Mouse (Mus musculus) kidney, postnatal 10 days (tissue): ENCODE results near the gene Hoxc8.
A peak's percentile ranks its signal among the peaks of the same experiment; 100 is the strongest.

Experiments used
- DNase-seq: peaks from one replicate; pipeline ENCODE4 v3.0.0; 2021; ENCODE audit warnings: mixed read lengths

Hoxc8 gene

DNA sequence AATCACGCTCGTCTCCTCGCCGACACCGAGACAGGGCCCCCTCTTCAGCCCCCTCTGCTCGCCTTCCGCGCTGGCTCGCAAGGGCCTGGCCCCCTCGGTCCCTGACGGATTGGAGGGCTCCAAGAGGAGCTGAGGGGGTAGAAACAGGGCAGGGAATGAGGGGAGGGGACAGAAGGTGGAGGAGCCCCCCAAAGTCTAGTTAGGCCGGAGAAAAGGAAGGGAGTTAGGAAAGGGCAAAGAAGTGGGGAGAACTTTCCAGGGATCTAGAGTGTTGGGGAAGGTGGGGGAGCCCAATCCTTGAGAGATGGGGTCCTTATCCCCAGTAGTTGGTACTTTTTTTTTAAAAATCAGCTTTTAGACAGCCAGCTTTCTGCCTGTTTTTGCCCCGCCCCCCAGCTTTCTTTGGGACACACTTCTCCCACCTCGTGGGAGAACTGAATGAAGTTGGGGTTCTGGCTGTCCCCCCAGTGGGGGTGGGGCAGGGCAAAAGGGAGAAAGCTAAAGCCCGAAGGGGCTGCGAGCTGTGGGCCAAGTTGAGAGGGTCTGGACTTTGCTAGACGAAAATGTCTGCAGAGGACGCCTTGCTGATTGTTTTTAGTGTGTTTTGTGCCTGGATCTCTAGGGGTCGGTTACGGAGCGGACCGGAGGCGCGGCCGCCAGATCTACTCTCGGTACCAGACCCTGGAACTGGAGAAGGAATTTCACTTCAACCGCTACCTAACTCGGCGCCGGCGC lies 19.9 kb downstream of the Hoxc8 start:
- DNase-seq: peak; percentile 52

DNA sequence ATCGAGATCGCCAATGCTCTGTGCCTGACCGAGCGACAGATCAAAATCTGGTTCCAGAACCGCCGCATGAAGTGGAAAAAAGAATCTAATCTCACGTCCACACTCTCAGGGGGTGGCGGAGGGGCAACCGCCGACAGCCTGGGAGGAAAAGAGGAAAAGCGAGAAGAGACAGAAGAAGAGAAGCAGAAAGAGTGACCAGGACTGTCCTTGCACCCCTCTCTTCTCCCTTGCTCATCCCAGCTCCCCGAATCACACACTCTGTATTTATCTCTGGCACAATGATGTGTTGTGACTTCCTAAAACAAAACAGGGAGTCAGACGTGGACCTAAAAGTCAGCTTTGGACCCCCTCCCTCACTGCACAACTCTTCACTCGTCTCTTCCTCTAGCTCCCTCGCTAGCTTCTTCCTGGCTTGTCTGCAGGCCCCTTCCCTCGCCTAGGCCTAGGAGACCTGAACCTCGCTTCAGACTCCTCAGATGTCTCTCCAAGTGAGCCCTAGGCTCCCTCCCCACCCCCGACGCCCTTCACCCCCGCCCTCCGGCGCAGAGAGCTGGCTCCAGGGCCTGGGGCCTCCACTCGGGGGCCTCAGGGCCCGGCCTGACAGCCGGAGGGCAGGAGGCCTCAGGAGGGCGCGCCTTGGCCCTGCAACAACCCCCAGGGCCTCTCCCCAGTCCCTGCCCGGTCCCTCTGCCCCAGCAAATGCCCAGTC lies 20.6 kb downstream of the Hoxc8 start:
- peak; percentile 33 for DNase-seq

DNA sequence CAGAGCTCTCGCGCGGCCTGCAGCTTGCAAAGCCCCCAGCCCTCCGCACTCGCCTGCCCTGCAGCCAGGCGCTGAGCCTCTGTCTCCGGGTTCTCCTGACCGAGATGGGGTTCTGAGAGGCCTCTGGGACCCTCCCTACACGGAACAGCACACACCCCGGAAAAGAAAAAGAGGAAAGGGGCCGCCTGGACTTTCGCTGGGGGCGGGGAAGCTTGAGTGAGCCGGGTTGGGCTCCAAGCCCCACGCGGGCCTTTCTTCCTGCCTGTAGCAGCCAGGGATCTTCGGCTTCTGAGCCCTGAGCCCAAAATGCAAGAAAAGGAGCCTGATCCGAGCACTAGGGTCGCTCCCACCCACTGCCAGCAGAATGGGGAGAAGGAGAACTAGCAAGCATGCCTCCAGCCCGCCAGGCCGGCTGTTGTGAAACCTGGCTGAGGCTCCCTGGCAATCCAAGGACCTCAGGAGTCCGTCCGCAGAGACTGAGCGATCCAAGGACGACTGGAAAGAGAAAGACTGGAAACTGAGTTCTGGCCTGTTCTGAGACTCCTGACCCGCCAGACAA lies 21.6 kb downstream of the Hoxc8 start:
- DNase-seq: peak; percentile 69

DNA sequence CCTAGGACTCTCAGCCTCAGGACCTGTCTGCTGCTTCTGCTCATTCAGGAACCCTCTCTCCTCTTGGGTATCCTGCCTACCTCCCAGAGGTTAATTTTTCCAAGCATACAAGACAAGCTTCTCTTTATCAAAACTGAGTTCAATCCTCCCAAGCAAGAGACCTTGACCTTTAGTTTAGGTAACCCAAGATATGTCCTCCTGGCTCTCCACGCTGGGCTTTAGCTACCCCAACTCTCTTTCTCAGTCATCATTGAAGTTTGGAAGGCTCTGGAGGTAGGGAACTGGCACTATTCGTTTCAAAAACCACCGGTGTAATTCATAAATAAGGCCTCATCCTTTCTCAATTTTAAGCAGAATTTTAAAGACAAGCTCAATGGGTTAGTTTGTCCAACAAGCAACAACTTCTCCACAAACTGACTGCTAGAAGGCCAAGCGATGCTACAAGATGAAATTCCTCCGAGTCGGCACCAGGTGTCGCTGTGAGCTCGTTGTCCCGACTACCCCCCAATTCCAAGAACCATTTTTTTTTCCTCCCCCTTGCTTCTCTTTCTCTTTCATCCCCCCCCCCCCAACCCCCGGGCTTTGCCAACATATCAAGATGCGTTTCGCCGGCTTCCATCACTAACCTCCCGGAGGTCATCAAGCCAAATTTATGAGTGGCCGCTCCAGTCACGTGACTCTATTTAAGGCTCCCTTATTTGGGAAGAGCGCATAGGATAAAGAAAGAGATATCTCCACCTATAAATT lies 23.0 kb downstream of the Hoxc8 start:
- DNase-seq: peak; percentile 78

DNA sequence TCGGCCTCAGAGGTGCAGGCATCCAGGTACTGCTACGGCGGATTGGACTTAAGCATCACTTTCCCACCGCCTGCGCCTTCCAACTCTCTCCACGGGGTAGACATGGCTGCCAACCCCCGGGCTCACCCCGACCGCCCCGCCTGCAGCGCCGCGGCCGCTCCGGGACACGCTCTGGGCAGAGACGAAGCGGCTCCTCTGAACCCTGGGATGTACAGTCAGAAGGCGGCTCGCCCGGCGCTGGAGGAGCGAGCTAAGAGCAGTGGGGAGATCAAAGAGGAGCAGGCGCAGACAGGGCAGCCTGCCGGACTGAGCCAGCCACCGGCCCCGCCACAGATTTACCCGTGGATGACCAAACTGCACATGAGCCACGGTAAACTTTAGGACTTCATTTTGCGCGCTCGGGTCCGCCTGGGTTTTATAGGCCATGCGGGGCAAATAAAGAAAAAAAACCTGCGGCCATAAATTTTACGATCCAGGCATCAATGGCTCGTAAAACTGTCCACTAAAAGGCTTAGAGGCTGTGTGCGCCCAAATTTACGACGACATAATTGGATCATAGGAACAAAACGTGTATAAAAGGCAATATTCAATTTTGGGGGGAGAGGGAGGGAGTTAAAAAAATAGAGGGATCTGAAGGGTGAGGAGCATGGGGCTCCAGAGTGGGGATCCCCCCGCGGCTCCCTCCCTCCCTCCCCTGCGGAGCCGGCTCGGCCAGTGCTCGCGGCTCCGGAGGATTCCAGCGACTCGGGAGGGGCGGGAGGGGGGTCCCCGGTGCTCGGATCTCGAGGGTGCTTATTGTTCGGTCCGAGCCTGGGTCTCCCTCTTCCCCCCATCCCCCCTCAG lies 24.0 kb downstream of the Hoxc8 start:
- peak; percentile 79 for DNase-seq

DNA sequence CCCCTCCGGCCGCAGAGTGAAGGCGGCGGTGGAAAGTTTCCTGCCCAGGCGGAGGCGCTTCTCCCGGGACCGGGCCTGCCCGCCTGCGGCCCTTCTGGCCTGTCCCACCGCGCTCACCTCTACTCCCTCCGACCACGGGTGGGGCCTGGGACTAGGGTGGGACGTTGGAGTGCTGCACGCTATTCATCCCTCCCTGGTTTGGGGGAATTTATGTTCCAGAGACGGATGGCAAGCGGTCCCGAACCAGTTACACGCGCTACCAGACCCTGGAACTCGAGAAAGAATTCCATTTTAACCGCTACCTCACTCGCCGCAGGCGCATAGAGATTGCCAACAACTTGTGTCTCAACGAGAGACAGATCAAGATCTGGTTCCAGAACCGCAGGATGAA lies 24.6 kb downstream of the Hoxc8 start:
- peak; percentile 59 for DNase-seq

DNA sequence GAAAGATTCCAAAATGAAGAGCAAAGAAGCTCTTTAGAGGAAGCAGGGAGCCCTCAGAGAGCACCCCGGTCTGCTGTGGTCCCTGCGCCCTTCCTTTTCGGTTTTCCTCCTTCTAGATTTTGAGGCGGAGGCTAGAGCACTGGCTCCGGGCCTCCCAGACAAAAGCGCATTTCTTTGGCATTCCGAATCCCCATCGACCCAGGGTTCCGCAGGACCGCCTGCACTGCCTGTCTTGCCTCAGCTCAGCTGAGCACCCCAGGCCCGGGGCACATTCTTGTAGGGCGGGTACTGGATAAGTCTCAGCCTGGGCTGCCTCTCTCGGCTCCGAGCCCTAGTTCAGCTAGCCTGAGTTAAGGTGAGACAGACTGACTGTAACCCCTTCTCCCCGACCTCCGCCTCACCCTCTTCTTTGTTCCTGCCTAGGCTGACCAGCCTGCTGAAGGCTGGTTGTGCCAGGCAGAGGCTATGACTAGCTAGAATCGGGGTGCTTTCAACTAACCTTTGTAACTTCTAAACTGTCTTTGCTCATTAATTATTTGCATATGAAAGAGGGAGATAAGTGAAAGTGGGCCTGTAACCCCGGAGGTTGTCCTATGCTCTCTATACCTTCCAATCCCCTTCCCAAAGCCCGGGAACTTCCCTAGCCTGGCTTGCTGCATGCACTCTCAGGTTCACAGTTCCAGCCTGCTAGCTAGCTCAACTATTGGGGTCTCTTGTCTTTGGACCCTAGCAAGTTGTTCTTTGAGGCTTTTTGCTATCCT lies 25.2 kb downstream of the Hoxc8 start:
- peak; percentile 57 for DNase-seq

DNA sequence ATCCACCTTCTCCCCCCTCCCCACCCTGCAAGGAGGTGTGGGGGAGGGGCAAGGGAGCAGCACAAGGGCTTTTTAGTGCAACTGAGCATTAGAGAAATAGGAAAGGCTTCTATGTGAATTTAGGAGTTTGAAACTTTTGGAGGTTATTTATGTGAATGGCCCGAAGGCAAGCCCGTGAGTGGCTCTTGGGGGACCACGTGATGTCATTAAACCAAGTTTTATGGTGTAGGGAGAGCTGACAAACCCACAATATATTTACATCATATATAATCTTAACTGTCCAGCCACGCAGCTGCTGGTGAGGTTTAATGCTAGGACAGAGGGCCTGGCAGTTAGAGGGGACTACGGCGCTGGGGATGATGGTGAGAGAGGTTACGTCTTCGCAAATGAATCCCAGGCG lies 28.2 kb downstream of the Hoxc8 start, which contains the start of gene Hoxc4:
Hoxc4 (plus strand) TSS at position 299 of the 400 bp plus-strand sequence.
- DNase-seq: no peak

DNA sequence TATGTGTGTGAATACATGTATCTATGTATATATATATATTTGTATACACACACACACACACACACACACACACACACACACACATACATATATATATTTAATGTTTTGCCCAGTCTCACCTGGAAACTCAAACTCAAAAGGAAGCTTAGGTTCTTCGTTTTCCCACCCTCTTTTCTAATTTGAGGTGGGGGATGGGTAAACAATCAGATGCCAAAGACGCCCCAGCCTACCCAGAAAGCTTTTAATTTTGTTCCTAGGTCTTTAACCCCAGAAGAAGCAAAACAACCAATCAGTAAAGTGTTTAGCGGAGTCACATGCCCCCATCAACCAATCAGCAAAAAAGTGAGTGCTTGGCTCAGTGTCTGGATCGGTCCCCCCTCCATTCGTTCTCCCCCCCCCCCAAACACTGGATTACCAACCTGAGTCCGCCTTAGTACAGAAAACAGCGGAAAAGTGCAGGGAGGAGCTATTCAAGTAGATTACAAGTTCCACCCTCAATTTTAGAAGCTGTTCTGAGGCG lies 30.6 kb downstream of the Hoxc8 start:
- DNase-seq: no peak

DNA sequence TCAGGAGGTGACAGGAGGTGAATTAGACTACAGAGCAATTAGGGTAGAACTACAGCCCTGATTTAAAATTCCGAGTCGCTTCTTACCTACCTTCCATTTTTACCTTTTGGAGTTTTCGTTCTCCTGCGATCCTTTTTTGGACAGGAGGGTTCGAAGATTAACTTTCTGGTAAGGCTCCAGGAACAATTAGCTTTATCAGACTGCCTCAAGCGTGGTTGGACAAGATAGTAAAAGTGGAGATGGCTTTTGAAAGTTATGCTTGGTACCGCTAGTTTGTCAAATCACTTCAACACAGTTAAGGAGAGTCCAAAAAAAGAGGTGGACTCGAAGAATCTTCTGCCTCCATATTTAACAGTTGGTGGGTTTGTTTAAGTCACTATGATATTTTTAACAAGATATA lies 31.1 kb downstream of the Hoxc8 start:
- no peak for DNase-seq

DNA sequence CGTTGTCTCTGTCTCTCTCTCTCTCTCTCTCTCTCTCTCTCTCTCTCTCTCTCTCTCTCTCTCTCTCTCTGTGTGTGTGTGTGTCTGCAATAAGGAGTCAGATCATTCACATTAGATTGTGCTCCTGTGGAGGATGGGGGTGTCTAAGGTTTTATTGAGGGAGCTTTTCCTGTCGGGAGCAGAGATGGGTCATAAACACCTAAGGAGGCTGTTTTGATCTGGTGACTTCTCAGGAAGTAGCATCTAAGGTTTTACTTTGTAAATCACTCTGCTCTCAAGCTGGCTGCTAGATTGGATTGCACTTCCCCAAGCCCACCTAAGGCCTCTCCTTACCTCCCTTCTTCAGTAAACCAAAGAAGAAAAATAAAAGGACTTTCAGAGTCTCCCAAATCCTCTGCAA lies 33.7 kb downstream of the Hoxc8 start:
- no peak for DNase-seq

DNA sequence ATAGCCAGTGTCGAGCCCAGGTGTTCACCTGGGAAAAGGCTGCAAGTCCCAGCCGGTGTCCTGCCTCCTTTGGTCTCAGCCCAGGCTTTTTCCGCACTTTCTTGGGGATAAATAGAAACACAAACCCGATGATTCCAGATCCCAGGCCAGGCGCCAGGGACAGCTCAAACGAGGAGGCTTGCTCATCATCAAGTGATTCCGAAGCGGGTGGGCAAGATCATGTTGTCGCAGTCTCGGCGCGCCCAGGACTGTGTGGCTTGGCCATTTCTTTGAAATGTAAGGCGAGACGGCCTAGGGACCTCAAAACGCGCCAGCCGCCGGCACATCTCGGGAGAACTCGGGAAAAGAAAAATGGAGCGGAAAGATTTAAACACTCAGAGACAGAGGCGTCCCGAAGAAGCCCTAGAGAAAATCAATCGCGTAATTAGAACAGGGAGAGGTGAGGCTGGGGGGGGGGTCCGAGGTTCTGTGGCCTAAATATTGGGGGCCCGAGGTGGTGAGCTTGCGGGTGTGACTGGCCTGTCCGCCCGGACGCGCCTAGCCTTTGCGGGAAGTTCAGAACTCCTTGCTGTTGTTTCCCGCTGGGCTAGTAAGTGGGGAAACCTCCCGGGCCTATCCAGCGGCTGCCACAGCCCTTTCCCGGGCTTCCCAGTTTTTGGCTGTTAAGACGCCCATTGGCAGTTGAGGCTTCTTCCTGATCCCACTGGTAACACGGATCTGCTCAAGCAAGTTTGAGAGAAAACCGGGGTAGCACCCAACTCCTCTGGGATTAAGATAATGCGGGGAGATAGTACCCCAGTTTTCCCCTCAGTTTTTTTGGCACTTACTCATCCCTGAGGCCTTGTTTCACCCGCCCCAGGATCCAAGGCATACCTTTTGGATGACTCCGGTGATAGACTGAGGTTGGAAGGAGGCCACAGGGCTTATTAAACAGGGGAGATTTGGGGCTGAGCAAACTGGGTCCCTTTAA lies 37.1 kb downstream of the Hoxc8 start:
- DNase-seq: no peak

DNA sequence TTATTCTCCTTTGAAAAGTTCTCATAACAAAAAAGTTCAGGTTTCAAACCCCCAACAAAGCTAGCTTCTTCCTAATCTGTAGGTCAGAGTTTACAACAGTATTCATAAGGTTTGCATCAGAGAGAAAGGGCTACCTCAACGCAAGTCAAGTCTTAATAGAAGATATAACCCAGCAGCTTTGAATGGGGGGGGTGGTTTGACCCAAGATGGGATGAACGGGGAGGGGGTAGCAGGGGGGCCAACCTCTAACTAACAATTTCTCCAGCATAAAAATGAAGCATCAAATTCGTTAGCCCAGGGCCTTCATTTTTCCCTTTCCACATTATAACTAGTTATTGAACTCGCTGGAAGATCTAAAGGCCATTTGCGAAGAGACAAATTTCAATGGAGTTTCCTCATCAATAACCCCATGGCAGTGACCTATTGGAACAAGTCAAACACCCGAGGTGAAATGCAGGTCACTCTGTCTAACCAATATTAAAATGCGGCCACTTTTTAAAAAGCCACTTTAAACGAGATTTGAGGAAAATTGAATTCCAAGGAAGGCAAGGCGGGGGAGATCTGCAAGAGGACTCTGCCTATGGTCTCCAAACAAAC lies 38.6 kb downstream of the Hoxc8 start:
- DNase-seq: no peak

DNA sequence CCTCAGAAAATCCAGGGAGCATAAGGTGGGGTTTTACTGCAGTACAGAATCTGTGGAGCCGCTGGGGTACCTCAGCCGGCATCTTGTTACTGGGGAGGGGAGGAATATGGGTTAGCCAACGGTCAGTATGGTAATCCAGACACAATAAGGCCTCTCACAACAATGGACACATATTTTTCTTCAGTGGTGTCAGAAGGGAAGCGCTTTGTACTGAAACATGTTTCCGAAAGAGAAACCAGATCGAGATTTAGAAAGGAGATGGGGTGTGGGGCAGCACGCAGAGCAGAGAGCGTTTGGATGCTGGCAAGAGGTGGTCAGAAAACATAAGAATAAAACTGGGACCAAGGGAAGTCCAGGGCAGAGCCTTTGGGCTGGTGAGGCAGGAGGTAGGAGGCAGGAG lies 39.7 kb downstream of the Hoxc8 start:
- no peak for DNase-seq

DNA sequence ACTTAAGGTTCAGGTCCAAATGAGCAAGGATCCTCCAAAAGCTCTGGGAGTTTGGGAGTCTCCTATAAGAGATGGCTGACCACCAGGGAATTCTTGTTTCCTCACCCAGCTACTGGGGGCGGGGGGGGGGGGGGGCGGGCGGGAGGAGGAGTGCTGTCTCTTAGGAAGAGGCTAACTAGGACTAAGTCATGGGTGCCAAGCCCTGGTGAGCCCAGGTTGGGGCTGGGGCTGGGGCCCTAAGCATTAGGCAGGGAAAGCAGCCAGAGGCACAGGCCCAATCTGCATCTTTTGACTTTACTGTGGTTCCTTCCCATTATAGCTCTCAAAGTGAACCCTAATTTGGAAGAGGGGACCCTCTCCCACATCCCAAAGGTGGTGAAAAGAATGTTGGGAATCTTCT lies 41.8 kb downstream of the Hoxc8 start:
- DNase-seq: no peak

DNA sequence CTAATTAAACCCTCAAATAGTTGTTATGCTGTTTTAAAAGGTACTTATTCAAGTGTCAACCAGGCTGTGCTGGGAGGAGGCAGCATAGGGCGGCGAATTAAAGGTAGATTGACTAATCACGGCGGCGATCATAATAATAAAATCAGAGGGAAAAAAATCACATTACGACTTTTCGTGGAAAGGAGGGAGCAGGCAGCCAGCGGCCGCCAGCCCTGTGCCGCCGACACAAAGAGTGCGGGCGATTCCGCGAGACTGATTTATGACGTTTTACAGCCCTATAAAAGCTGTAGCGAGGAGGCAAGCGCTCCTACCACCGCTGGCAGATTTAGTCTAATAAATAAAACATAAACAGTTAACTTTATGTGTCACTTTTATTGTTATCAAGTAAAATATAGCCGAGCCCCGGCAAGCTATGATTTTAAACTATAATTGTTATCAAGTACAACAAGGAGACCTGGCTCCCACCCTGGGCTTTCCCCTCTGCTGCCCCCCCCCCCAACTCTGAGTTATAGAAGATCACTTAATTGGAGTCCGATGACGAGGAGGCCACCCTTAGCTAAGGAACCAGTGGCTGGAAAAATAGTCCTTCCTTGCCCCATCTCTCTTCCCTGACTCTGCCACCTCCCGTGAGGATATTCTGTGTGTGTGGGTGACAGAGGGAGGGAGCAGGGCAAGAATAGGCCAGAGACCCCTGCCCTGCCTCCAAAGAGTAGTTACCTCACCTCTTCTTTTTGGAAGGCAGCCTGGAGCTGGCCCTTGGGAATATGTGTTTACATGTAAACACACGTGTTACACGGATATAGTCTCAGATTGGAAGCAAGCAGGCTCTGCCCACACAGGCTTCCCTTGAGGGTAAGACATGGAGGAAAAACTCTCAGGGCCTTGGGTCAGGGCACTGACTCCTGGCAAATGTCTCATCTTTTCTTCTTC lies 42.5 kb downstream of the Hoxc8 start:
- DNase-seq: peak; percentile 56

DNA sequence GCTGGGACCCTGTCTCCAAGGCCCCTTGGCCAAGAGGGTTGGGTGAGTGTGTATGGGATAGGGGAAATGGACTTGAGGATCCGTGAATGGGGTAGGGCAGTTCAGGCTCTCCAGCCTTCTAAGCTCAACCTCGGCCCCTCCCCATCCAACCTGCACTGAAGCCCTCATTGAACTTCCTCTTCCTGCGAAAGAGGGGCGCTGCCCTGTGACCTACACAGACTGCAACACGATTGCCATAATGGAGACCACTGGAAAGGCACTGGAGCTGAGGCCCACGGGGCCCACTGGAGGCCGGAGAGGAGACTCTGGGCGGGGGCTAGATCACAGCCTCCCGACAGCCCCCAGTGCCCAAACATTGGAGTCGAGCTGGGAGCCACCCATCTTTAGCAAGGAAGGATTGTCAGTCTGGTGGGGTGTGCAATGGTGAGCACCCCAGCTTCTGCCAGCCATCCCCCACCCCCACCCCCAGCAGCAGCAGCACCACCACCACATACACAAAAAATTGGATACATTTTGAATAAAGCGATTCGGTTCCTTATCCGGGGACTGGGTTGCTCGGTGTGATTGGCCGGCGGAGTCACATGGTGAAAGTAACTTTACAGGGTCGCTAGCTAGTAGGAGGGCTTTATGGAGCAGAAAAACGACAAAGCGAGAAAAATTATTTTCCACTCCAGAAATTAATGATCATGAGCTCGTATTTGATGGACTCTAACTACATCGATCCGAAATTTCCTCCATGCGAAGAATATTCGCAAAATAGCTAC lies 43.8 kb downstream of the Hoxc8 start:
- peak; percentile 53 for DNase-seq
